Mouse (Mus musculus) thymus, postnatal 10 days (tissue): ENCODE data around the gene Nkiras2.
"Not testable (repeated sequence)": the region's sequence is repeated elsewhere in the genome, so short reads cannot be mapped to it uniquely, and the experiment has no call there.

ENCODE experiments used
- DNase-seq, 2 experiments: peaks; one replicate each; pipeline ENCODE4 v3.0.0; 2021; ENCODE audit warnings: low spot score in 2 of 2

Gene Nkiras2

DNA sequence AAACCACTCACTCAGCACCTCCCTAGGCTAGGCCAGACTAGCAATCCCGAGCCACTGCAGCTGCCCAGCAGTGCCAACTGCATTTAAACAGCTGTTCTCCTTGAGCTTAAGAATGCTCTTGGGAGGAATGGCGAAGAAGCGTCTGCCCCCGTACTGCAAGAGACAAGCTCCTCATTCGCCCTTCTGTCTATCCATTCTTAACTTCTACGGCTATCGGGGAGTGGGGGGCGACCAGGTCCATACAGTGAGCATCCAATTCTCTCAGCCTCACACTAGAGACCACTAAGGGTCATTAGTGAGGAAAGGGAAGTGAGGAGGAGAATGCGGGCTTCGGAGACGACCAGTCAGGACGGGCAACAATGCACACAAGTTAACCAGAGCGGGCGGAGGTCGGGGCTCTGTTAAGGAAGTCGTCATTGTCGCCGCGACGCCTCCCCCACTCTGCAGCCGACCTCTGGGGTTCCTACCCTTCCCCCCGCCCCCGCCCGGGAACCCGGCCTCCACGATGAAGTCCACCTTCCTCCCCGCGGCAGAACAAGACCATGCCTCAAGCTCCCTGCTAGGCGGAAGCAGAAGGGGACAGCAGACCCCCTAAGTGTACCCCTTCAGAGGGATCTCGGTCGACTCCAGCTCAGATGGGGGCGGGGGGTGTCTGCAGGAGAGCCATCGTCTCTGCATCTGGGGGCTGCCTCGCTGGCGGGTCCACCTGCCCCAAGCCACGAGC is at the start of gene Nkiras2:
Gene Nkiras2, plus strand, starts transcription at position 484 of the 724 bp plus-strand sequence.
- DNase-seq: peak; percentile 73 to 74

DNA sequence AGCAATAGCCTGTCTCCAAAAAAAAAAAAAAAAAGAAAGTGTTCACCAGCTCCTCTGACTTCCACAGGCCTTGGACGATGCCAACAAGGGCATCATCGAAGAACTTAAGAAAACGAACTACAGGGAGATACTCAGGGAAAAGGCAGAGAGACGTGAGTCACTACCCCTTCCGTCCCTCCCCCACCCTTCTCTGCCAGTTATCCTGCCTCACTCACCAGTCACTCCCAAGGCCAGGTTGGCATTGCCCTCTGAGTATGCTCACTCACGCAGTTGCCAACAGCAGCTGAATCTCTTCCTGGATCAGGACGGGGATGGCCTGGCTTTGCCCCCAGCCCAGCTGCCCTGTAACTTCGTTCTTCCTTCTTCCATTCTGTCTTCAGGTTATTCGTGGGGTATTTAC is 49.3 kb upstream of the Nkiras2 start:
- no peak for DNase-seq

DNA sequence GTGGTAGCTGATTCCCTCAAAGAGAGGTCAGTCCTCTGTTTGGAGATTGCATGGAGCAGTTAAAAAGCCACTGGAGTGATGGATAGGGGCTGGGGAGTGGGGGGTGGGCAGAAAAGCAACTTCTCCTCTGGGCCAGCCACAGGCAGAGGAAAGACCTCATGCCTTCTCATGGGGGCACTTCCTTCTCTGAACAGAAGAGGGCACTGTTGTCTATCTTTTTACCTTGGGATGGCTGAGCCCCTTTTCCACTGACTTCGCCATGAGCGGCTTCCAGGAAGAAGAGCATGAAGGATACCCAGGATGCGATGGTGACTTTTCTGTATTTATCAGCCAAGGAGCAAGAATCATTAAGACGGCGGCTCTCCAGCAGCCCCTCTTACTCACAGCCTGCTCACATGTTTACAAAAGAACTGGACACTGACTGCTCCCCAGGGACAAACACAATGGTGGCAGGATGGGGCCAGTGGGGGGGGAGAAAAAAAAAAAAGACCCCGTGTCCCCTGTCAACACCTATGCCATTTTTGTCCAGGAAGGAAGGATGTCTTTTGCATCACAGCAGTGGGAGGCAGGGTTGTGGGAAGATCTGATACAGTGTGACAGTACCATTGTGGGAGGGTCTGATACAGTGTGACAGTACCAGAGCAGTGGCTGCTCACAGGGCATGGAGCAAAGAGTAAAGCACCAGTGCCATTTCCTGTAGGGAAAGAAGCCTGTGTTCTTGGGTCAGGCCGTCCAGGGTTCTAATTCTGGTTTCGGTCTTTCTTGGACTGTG is 48.4 kb upstream of the Nkiras2 start:
- peak; percentile 51 to 78 for DNase-seq

DNA sequence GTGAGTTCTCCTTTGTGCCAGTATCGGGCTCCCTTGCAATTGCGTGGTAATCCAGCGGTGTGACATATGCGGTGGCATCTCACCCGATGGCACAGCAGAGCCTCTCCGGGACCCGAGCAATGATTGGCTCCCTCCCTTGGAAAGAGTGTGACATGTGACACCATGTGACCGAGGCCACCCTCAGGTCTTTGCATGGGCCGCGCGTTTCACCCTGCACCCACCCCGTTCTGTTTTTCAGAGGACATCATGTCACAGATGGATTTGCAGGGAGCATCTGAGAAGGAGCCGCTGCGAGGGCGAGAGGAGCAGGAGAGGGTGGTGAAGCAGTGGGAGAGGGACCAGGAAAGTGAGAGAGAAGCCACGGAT is 47.9 kb upstream of the Nkiras2 start:
- no peak for DNase-seq

DNA sequence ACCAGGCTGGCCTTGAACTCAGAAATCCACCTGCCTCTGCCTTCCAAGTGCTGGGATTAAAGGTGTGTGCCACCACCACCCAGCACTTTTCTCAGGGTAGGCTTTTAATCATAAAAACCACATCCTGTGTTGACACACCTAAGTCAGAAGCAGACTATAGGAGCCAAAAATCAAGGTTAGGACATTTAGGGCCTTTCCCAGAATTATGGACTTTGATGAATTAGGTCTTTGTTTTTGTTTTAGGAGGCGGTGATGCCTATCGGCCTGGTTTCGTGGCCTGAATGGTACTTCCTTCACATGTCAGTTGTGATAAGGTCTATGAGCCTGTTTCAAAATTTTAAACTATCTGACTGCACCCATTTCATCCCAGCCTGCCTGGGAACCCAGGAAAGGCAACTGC is 44.9 kb upstream of the Nkiras2 start:
- DNase-seq: no peak

DNA sequence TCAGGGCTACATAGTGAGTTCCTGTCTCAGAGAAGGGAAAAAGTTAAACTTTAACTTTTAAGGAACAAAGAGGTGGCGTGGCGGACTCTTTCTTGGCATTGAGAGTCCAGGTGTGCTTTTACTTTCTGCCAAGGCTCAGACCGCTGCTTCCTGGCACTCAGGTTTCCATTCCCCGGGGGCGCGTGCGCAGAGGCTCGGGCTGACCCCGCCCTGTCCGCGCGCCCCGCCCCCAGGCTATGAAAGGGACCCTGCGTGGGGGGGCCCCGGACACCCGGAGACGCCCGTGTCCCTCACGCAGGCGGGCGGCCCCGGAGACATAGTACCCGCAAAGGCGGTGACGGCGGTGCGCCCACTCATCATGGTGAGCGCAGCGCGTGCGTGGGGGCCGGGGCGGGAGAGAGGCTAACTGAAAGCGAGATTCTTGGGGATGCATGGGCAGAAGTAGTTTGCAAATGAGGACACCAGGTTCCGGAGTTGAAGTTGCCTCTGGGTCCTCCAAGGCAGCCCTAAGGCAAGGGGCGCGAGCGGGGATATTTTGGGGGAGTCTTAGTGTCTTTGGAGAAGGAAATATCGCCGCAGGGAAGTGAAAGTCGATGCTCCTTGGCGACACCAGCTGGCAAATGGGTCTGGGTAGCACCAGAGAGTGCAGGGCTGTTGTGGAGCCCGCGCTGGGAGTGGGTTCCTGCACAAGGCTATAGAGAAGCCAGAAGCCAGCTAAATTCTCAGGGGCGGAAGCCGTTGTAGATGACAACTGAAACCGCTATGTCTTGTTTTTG is 44.1 kb upstream of the Nkiras2 start, which contains the start of gene Cnp:
Gene Cnp, plus strand, starts transcription at position 197 of the 776 bp plus-strand sequence.
- DNase-seq: peak; percentile 81 to 91

DNA sequence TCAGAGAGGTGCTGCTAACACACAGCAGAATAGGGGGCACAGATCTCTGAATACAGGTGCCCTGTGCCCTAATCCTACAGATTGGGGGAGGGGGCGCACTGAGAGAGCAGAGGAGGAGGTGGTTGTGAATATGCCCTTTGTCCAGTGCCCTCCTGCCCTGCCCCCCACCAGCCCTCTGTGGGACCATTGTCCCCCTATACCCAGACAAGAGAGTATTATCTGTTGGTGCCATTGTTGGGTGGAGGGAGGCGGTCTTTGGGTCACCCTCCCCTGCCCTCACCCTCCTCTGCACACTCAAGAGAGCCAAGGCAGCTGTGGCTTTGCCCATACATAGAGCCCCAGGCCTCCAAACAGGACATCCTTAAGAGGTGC is 43.6 kb upstream of the Nkiras2 start:
- DNase-seq: no peak

DNA sequence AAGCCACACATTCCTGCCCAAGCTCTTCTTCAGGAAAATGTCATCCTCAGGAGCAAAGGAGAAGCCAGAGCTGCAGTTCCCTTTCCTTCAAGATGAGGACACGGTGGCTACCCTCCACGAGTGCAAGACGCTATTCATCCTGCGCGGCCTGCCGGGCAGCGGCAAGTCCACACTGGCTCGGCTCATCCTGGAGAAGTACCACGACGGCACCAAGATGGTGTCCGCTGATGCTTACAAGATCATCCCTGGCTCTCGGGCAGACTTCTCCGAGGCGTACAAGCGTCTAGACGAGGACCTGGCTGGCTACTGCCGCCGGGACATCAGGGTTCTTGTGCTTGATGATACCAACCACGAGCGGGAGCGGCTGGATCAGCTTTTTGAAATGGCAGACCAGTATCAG is 42.8 kb upstream of the Nkiras2 start:
- no peak for DNase-seq

DNA sequence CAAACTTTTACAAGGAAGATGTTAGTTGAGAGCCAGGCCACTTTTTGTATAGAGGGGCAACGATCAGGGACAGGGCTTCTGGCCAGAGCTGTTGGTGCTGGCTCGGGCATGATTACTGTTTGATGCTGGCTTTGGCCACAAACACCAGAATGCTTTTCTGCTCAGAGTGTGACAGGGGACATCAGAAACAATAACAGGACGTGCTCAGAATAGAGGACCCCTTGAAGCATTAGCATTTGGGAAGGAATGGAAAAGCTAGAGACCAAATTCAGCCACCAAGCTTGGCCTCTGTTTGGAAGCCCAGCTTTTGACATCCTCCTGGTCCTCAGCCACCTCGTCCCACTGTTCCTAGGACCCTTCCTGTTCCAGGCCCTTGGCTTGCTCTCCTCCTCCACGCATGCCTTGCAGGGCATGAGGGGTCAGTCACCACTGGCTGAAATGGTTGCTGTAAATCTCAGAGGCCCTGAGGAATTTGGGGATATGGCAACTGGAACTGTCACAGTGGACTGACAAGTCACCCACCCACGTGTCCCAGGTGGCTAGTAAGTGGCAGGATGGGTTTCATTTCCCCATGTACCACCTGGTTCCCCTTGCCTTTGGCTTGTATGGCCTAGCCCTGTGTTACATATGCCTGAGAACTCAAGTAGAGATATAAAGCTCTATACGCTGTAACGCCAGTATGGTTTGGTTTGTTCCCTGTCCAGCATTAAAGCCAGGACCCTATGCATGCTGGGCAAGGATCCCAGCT is 41.0 kb upstream of the Nkiras2 start:
- no peak for DNase-seq

DNA sequence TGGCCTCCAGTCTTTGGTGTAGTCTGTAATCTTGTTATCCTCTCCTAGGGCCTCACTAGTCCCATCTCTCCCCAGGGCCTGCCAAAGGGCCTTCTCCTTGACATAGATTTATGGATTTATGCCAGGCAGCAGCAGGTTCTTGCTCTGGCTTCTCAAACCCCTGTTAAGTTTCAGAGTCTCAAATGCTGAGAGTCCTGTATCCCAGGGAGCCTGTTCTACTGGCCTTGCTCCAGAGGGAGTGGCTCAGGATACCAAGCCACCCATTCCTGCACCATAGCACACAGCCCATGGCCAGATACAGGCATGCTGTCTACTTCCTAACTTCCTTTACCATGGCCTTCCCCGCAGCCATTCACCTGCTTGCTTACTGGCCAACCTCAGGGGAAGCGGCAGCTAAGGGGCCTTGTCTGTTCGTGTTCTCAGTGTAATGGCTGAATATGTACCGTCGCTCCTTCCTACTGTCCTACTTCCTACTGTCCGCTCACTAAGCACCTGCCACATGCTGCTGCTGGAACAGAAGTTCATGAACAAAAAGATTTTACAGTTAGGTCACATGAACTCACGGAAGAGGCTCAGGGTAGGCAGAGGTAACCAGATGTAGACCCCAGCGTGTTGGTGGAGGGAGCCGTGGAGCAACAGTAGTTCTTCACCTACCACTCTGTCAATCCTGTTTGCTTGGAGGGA is 39.8 kb upstream of the Nkiras2 start:
- no peak for DNase-seq

DNA sequence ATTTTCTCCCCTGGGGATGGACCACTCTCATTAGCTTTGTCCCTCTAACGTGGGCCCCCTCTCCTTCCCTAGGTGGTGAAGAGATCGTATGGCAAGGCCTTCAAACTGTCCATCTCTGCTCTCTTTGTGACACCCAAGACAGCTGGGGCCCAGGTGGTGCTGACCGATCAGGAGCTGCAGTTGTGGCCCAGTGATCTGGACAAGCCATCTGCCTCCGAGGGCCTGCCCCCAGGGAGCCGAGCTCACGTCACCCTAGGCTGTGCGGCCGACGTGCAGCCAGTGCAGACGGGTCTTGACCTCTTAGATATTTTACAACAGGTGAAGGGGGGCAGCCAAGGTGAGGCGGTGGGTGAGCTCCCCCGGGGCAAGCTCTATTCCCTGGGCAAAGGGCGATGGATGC is 38.8 kb upstream of the Nkiras2 start:
- no peak for DNase-seq

DNA sequence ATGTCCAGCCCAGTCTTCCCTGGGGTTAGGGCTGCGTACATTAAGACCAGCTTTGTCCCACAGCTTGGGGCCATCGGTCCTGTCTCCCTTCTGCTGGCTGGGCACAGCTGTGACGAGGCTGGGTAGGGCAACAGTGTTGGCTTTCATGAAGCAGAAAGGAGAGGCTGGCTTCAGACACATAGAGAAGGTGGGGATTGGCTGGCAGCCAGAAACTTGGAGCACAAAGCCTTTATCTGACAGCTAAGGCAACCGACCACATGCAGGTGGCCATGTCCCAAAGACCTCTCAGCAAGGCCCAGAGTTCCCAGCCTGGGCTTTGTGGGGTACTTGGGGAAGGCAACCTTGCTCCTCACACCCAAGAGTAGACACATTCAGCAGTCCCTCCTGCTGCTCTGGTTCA is 37.3 kb upstream of the Nkiras2 start:
- peak; percentile 27 to 29 for DNase-seq

DNA sequence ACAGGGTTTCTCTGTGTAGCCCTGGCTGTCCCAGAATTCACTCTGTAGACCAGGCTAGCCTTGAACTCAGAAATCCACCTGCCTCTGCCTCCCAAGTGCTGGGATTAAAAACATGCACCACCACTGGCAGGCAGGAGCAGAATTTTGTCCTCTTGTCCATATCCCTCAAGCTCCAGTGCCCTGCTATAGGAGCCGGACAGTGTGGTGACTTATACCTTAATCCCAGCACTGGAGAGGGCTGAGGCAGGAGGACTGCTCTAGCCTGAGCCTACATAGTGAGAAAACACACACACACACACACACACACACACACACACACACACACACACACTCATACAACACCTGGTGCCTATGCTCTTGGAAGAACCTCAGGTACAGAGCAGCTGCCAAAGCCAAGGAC is 36.6 kb upstream of the Nkiras2 start:
- DNase-seq: not testable (repeated sequence)

DNA sequence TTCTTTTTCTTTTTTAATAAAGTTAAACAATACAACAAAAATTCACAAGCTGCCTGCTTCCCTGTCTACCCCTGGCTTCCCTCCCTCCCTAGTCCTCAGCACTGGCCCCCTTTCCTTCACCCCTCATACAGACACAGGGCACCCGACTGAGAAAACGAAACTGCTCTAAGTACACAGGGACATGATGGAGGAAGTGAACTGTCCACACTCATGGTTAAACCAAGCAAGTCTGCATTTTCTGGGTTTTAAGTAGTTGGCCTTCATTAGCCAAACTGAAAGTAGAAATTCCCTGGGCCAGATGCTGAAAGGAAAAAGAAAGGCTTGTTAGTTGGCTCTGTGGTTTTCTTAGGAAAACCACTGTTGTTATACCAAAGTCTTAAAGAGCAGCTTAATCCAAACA is 36.2 kb upstream of the Nkiras2 start:
- DNase-seq: no peak

DNA sequence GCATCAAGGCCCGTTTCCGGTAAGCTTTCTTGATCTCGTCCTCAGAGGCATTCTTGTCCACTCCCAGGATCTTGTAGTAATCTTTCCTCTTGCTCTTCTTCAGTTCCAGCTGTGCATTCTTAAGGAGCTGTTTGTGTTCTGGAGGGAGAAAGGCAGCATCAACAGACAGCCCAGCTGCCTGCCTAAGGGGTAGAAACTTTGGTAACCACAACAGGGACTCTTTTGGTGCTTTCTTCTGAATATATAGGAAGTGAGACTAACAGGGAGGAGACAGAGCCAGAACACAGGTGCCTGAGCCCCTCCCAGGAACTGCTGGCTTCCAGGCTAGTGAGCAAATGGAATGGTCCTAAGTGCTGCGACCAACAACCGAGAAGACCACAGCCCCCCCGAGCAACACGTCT is 34.5 kb upstream of the Nkiras2 start:
- DNase-seq: peak in 1 of 2 experiments; percentile 29

DNA sequence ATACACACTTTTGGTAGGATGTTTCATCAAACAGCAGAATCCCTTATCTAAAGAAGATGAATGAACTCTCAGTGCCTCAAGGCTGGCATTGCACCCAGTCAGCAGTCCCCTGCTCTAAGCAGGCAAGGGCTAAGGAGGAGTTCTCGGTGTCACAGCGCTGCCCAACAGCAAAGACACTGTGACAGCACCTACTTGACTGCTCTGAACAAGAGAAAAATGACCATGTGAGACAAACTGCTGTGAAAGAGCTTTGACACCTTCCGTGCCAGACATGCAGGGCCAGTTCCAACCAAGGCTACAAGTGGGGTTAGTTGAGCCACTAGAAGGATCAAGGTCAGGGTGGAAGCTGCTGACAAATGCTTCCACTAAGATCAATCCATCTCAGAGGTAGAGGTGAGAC is 33.9 kb upstream of the Nkiras2 start:
- DNase-seq: no peak

DNA sequence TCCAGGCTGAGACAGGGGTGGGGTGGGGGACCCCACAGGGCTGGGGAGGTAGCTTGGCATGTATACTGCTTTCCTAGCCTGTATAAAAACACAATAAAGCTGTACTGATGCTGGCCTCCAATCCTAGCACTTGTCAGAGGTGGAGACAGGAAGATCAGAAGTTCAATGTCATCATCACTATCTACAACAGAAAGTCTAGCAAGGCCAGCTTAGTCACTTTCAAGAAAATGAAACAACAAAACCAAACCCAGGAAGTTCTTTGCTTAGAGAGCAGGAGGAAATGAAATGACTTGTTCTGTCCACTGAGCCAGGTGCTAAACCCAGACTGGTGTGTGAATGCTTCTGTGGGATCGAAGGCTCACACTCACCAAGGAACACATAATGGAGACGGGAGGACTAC is 30.6 kb upstream of the Nkiras2 start:
- DNase-seq: no peak

DNA sequence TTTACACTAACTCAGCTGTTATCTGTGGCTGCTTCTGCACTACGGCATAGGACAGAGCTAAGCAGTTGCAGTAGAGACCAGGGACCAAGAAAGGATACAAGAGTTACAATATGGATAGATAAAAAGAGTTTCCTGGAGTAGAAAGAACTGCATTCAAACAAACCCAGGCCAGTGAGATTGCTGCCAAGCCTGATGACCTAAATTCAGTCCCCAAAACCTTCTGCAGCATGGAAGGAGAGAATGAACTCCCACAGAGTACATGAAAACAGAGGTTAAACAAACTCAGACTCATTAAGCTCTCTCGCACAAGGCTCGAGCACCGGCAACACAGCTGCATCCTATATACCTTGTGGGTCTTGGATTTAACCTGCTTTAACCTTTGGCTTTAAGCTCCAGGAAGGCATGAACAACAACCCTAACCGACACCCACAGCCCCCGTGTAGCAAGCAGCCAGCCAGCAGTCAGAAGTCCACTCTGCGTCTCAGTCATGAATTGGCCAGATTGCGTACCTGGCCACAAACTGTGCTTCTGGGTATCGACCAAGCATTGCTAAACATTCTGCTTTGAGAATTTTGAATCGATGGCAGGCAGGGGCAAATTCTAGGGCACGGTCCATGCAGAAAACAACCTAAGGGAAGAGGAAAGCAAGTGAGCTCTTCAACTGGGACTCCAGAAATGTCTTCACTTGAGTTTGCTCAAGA is 26.5 kb upstream of the Nkiras2 start:
- no peak for DNase-seq

DNA sequence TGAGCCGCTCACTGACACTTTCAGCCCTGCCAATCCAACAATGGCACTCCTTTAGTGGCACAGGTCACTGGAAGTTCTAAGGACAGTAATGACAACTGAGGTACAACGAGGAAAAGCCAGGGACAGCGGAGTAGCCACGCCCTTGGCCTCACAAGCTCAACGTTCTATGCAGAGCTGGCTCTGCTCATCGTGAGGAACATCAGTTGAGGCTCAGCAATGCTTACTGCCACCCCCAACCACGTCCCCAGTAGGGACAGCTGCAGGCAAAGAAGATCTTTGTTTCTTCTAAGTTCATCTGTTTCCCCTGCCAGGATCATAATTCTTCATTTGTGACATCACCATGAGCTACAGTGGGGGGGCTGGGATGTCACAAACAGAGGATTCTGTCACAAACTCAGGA is 24.4 kb upstream of the Nkiras2 start:
- no peak for DNase-seq

DNA sequence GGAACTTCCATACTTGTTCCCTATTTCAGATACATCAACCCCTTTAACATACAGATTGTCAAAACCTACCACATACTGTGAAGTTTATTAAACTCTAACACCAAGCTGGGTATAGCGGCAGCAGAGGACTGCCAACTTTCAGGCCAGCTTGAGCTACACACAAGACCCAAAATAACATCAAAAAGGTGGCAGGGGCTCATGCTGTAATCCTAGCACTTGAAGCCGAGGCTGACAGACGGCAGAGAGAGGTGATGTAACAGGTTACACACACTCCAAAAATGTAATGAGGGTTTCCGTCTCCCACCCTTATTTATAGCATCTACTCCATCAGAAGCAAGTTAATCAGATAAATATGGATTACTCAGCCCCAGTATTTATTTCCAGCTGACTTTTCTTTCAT is 23.5 kb upstream of the Nkiras2 start:
- DNase-seq: no peak

DNA sequence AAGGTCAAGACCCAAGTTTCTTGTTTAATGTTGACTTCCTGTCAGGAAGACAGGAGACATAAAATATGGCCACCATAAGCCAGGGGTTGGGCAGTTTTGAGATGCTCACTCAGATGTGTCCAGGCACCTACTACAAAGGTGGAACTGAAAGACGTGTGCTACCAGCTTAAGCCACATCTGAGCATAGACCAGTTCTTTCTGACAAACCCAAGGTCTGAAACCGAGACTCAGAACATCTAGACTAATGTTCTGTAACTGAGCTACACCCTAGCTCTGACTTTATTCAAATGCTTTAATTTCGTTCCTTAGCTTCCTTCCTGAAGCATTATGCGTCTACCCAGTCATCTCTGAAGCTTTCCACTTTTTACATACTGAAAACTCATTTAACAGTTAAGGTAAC is 21.0 kb upstream of the Nkiras2 start:
- DNase-seq: no peak
